Mouse (Mus musculus) neural tube, embryonic 15.5 days (tissue): Measurements from ENCODE around the gene Soat1. TPM values are rescaled to one million over a fixed set of nuclear protein-coding genes. Genes with fewer than 3 reads are reported as not detected.

Experiments used
- ATAC-seq: fragments of 200-750 bp; cut with Nextera tagmentation; 2 replicates; pipeline ENCODE4 v1.8.0; 2017; ENCODE audit warnings: mild to moderate bottlenecking, moderate TSS enrichment, moderate library complexity; ENCODE audit not compliant: low FRiP score
- H3K27ac ChIP-seq: fragments of 300-500 bp; sonication (generic); replicated peaks from 2 replicates; pipeline ENCODE4 v1.5.1; 2015; ENCODE audit warnings: mild to moderate bottlenecking, inconsistent platforms
- H3K27me3 ChIP-seq: fragments of 300-500 bp; sonication (generic); replicated peaks from 2 replicates; pipeline ENCODE4 v1.6.1; 2015; ENCODE audit warnings: inconsistent platforms
- H3K36me3 ChIP-seq: fragments of 300-500 bp; sonication (generic); 2 replicates; pipeline ENCODE4 v1.6.1; 2015; ENCODE audit warnings: inconsistent platforms
- H3K4me1 ChIP-seq: fragments of 300-500 bp; sonication (generic); 2 replicates; pipeline ENCODE4 v1.6.1; 2015; ENCODE audit warnings: inconsistent platforms
- H3K4me2 ChIP-seq: fragments of 300-500 bp; sonication (generic); 2 replicates; pipeline ENCODE4 v1.6.1; 2015; ENCODE audit warnings: inconsistent platforms, mild to moderate bottlenecking, moderate library complexity
- H3K4me3 ChIP-seq: fragments of 300-500 bp; sonication (generic); replicated peaks from 2 replicates; pipeline ENCODE4 v1.5.1; 2015; ENCODE audit warnings: mild to moderate bottlenecking, inconsistent platforms
- H3K9ac ChIP-seq: fragments of 300-500 bp; sonication (generic); replicated peaks from 2 replicates; pipeline ENCODE4 v1.6.1; 2015; ENCODE audit warnings: mild to moderate bottlenecking, inconsistent platforms
- H3K9me3 ChIP-seq: fragments of 300-500 bp; sonication (generic); replicated peaks from 2 replicates; pipeline ENCODE4 v1.6.1; 2016; ENCODE audit warnings: inconsistent platforms
- WGBS: fragments of 180-500 bp; shearing (Covaris S2); methylation state at CpG from one replicate; pipeline ENCODE4 v1.1.7; 2015; ENCODE audit warnings: mixed read lengths; 5-methylcytosine and 5-hydroxymethylcytosine counted together
- polyA plus RNA-seq: library from polyadenylated mRNA; unstranded; fragments of >200 nt; fragmentation: Nextera tagmentation; extraction: Ambion mirVana; gene quantifications from 2 replicates; pipeline ENCODE4 v1.2.1, GENCODE M21; 2015

Gene Soat1
- polyA plus RNA-seq, 1 experiment from 2014 or later, result 9.8 TPM

DNA sequence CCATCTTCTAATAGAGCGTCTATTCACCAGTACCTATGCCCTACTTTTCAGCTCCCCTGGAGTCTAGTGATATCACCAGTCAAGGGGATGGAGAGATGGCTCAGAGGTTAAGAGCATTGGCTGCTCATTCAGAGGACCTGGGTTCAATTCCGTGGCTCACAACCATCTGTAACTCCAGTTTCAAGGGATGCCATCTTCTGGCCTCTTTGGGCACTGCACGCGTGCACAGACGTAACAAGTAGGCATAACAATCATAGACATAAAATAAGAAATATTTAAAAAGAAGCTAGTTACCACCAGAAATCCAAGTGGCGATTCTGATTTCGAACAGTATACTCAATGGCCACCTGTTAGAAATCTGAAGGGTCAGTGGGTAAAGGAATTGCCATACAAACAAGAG is 13.4 kb upstream of the Soat1 start:
- 95% methylated on average over 7 of the region's 7 CpGs for WGBS

DNA sequence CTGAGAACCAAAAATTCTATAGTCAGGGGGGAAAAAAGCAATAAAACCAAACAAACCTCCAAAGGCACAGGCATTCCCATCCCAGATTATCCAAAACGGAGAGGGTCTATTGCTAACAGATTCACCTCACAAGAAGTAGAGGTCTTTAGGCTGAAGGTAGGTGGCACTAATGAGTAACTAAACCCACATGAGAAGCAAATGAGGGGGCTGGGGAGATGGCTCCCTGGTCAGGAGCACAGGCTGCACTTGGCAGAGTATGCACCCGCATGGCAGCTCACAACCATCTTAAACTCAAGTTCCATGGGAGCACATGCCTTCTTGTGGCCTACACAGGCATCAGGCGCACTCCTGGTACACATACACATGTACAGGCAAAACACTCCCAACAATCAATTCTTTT is 7.7 kb upstream of the Soat1 start:
- Histone ChIP-seq H3K4me1 (no peaks in the 10 kb centered on the region), H3K27ac (no peak overlapping the region), H3K4me2 (no peak overlapping the region), H3K9me3 (no peaks in the 10 kb centered on the region), H3K27me3 (no peaks in the 10 kb centered on the region), H3K36me3 (no peaks in the 10 kb centered on the region), H3K4me3 (no peak overlapping the region), H3K9ac (no peak overlapping the region)
- WGBS, result 91% methylated on average over 3 of the region's 3 CpGs
- ATAC-seq, result no peak

More for the DNA sequence above, 13.4 kb upstream of the Soat1 start:
- Histone ChIP-seq H3K4me1 (no peaks in the 10 kb centered on the region), H3K4me2 (no peak overlapping the region), H3K27ac (no peak overlapping the region), H3K9ac (no peak overlapping the region), H3K4me3 (no peak overlapping the region), H3K9me3 (no peaks in the 10 kb centered on the region), H3K27me3 (no peaks in the 10 kb centered on the region), H3K36me3 (no peaks in the 10 kb centered on the region)
- ATAC-seq, result no peak

DNA sequence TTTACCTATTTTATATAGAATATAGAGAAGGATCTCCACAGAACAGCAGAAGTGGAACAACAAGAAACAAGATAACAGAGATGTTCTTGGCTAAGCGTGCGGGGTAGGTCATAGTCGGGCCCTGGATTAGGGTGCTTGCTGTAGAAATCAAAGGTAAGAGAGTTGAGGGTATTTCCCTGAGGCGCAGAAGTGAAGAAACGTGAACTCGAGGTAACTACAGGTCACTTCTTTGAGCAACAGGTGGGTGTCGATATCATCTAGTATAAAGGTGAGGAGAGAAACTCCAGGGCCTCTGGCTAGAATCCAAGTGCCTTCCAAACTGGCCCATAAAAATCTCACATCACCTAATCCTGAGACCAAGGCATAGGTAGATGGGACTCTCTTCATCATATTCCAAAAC is 2.4 kb upstream of the Soat1 start:
- Histone ChIP-seq H3K27me3 (no peaks in the 10 kb centered on the region), H3K4me1 (peaks cover 11% of the 10 kb centered on the region), H3K4me2 (no peak overlapping the region), H3K36me3 (no peaks in the 10 kb centered on the region), H3K9ac (no peak overlapping the region), H3K4me3 (no peak overlapping the region), H3K9me3 (no peaks in the 10 kb centered on the region), H3K27ac (no peak overlapping the region)
- no peak for ATAC-seq
- 44% methylated on average over 7 of the region's 7 CpGs for WGBS

DNA sequence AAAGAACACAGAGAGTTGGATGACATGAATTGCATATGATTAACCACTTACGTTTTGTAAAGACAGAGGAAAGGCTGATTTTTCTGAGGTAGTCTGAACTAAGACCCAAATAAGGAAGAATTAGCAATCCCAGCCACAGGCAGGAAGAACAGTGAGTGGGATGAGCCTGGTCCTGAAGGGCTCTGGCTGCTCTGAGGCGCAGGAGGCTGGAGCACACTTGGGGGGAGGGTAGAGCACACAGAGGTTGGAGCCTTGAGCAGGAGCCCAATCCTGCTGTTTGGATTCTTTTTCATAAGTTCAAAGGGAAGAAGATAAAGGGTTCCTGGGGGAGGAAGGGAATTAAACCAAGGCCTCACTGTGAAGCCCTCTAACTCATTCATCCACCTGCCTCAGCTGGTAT is 1.9 kb upstream of the Soat1 start:
- Histone ChIP-seq H3K36me3 (no peaks in the 10 kb centered on the region), H3K9ac (no peak overlapping the region), H3K4me3 (no peak overlapping the region), H3K4me2 (no peak overlapping the region), H3K4me1 (peaks cover 11% of the 10 kb centered on the region), H3K27ac (no peak overlapping the region), H3K9me3 (no peaks in the 10 kb centered on the region), H3K27me3 (no peaks in the 10 kb centered on the region)
- ATAC-seq, result no peak
- WGBS, result 40% methylated on average over 2 of the region's 2 CpGs

DNA sequence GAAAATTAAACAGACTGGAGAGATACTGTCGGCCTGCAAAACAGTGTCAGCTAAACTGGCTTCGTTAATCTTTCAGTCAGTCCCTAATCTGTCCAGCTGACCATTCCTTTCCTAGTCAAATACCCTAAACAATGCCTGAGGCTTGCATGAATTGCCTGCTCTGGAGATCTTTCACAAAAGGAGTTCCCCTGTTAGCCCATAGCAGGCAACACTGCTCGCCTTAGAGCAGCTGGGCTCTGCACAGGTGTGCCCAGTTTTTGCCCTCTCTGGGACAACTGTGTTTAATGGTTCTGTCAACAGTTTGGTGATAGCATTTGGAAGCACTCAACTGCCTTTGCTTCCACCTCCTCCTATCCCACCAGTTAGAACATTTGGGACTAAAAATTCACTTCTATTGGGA is 723 bp upstream of the Soat1 start:
- WGBS, result 39% methylated on average over 3 of the region's 3 CpGs
- no peaks in the 10 kb centered on the region for H3K36me3 ChIP-seq

DNA sequence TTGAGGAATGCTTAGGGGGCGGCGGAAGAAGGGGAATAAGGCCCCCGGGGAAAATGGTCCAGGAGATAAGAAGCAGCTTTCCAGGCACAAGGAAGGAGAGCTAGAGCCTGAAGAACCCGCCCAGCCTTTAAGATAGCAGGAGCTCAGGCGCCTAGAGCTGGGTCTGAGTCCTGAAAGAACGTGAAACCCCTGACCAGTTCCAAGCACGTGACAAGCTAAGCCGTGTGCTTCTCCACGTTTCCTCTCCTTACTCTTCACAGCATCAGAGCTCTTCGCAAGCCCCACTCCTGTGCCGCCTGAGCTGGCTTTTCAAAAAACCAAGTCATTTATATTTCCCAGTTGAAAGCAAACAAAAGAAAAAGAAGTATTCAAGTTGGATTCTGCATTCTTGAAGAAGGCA is 1.1 kb downstream of the Soat1 start:
- H3K4me3 ChIP-seq, result peak overlapping the region; percentile 94
- no peaks in the 10 kb centered on the region for H3K27me3 ChIP-seq
- no peak overlapping the region for H3K9ac ChIP-seq
- H3K4me1 ChIP-seq, result peaks cover 11% of the 10 kb centered on the region
- peak overlapping the region; percentile 89 for H3K4me2 ChIP-seq
- no peaks in the 10 kb centered on the region for H3K9me3 ChIP-seq
- H3K27ac ChIP-seq, result no peak overlapping the region
- no peak for ATAC-seq
- WGBS, result 3% methylated on average over 11 of the region's 11 CpGs
- H3K36me3 ChIP-seq, result no peaks in the 10 kb centered on the region

More for the DNA sequence above, 723 bp upstream of the Soat1 start:
- peaks cover 11% of the 10 kb centered on the region for H3K4me1 ChIP-seq
- H3K27me3 ChIP-seq, result no peaks in the 10 kb centered on the region
- H3K9ac ChIP-seq, result no peak overlapping the region
- no peak overlapping the region for H3K4me3 ChIP-seq
- no peak for ATAC-seq
- H3K4me2 ChIP-seq, result no peak overlapping the region
- H3K27ac ChIP-seq, result no peak overlapping the region
- no peaks in the 10 kb centered on the region for H3K9me3 ChIP-seq

DNA sequence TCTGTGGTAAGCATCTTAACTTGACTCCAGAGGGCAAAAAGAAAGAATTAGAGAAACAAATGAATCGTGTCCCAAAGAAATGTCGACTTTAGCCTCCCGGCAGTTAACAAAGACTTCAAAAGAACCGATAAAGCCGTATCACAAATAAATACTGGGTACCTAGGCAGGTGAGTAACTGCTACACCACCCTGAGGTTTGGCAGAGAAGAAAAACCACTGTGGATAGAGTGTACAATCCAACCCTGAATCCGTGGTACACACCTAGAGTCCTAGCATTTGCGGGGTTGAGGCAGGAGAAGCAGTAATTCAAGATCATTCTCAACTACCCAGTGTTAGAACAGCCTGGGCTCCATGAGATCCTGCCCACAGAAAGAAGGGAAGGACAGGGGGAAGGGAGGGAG is 2.2 kb downstream of the Soat1 start:
- H3K9ac ChIP-seq, result no peak overlapping the region
- H3K4me1 ChIP-seq, result peaks cover 11% of the 10 kb centered on the region
- H3K9me3 ChIP-seq, result no peaks in the 10 kb centered on the region
- H3K27ac ChIP-seq, result no peak overlapping the region
- H3K36me3 ChIP-seq, result no peaks in the 10 kb centered on the region
- ATAC-seq, result no peak
- no peak overlapping the region for H3K4me2 ChIP-seq
- WGBS, result 88% methylated on average over 7 of the region's 7 CpGs
- H3K27me3 ChIP-seq, result no peaks in the 10 kb centered on the region
- no peak overlapping the region for H3K4me3 ChIP-seq

DNA sequence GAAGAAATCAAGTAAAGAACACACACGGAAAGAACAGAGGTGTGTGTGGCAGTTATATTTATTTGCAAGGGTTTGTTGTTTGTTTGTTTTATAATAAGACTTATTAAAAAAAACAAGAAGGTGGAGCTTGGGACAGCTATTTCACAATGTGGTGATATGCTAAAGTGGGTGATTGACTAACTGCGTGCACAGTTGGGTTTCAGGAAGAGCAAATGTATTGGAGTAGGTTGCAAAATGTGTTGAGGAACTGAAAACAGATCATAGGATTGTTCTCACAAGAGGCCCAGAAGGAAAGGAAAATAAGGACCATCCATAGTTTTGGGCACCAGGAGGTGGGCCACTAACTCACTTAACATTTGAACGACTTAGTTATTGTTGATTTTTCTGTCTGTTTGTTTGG is 3.1 kb downstream of the Soat1 start:
- H3K4me3 ChIP-seq, result no peak overlapping the region
- no peak overlapping the region for H3K4me2 ChIP-seq
- peaks cover 11% of the 10 kb centered on the region for H3K4me1 ChIP-seq
- WGBS, result 91% methylated on average over 3 of the region's 3 CpGs
- H3K9ac ChIP-seq, result no peak overlapping the region
- ATAC-seq, result no peak
- H3K27ac ChIP-seq, result no peak overlapping the region
- H3K9me3 ChIP-seq, result no peaks in the 10 kb centered on the region
- H3K36me3 ChIP-seq, result peaks cover 7% of the 10 kb centered on the region; the same call in 1 of the 2 replicates
- no peaks in the 10 kb centered on the region for H3K27me3 ChIP-seq

DNA sequence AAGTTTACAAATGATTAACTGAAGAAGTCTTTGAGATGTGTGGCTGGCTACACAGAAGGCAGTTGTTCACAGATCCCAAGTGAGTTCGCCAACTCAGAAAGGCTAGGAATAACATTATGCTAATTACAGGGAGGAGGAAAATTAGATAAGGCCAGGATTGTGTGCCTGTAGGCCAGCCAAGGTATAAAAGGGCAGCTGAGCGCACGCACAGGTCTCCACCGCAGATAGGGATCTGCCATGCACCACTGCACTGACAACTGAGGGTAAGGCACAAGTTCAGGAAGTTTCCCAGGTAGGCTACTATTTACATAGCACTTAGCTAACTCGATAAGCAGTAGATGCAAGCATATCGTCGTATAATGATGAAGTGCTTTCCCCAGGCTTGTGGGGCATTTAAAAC is 3.6 kb downstream of the Soat1 start:
- no peaks in the 10 kb centered on the region for H3K9me3 ChIP-seq
- ATAC-seq, result no peak
- H3K27ac ChIP-seq, result no peak overlapping the region
- no peaks in the 10 kb centered on the region for H3K27me3 ChIP-seq
- no peak overlapping the region for H3K9ac ChIP-seq
- no peak overlapping the region for H3K4me3 ChIP-seq
- peaks cover 11% of the 10 kb centered on the region for H3K4me1 ChIP-seq
- peaks cover 11% of the 10 kb centered on the region for H3K36me3 ChIP-seq
- H3K4me2 ChIP-seq, result no peak overlapping the region
- 79% methylated on average over 7 of the region's 7 CpGs for WGBS

DNA sequence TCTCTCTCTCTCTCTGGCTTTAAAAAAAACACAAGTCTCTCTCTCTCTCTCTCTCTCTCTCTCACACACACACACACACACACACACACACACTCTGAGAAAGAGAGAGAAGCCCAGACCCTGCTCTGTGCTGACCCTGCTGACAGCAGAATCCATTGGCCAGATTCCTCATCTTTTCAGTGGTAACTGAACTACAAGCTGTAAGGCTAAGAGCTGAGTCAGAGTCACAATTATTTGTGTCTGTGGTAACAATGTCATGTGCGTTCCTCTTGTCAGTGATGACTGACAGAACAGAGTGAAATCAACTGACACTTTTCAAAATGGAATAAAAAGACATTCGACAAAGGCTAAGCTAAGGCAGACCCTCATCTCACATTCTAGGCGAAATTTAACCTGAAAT is 5.6 kb downstream of the Soat1 start:
- H3K4me3 ChIP-seq, result no peak overlapping the region
- ATAC-seq, result no peak
- 89% methylated on average over 3 of the region's 3 CpGs for WGBS

DNA sequence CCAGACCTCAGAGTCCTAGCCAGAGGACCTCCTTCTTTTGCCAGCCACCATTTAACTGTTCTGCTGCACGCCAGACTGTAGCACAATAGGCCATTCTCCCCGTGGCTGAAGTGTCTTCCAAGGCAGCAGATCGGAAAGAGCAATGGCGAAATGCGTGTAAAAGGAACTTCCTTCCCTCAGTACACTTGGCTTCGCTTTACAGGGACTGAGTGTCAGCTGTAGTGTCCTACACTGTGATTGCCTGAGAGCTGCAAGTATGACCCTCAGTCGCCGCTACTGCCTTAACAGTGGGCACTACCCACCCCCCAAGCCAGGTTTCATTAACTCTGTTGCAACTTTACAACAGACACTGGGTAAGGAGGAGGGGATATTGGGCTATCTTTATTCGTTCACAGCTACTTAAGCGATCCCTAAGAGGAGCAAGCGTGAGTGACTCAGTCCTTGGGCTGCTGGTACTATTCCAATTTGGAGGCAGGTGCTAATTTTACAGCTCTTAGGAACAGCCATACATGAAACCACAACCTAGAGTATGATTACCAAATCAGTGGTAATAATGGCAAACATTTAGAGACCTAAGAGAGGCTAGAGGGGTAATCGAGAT is 6.4 kb downstream of the Soat1 start:
- Histone ChIP-seq H3K4me1 (peaks cover 2% of the 10 kb centered on the region), H3K27me3 (no peaks in the 10 kb centered on the region), H3K9me3 (no peaks in the 10 kb centered on the region), H3K27ac (no peak overlapping the region), H3K9ac (no peak overlapping the region), H3K36me3 (peaks cover 14% of the 10 kb centered on the region), H3K4me3 (no peak overlapping the region), H3K4me2 (no peak overlapping the region)
- no peak for ATAC-seq
- 67% methylated on average over 12 of the region's 12 CpGs for WGBS

More for the DNA sequence above, 5.6 kb downstream of the Soat1 start:
- H3K9ac ChIP-seq, result no peak overlapping the region
- no peaks in the 10 kb centered on the region for H3K9me3 ChIP-seq
- H3K27ac ChIP-seq, result no peak overlapping the region
- no peaks in the 10 kb centered on the region for H3K27me3 ChIP-seq
- H3K4me1 ChIP-seq, result peaks cover 8% of the 10 kb centered on the region
- no peak overlapping the region for H3K4me2 ChIP-seq
- H3K36me3 ChIP-seq, result peaks cover 14% of the 10 kb centered on the region

DNA sequence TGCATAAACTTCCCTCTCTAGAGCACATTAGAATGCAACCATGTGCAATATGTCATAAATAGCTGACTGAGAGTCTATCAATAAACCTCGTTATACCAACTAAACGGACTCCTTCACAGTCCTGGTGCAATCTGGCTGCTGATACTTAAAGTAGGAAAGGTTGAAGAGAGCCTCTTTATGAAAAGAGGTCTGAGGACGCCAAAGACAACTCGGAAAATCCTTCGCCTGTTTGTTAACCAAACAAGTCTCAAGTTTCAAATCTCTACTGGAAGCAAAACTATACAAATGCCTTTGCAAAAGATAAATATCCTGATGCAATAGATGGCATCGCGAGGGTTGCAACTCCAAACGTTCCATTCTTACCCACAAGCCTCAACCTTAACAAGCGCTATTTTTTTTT is 9.2 kb downstream of the Soat1 start:
- Histone ChIP-seq H3K4me3 (no peak overlapping the region), H3K4me2 (no peak overlapping the region), H3K9me3 (no peaks in the 10 kb centered on the region), H3K9ac (no peak overlapping the region), H3K36me3 (peaks cover 14% of the 10 kb centered on the region), H3K4me1 (no peaks in the 10 kb centered on the region), H3K27ac (no peak overlapping the region), H3K27me3 (no peaks in the 10 kb centered on the region)
- 93% methylated on average over 9 of the region's 9 CpGs for WGBS
- ATAC-seq, result no peak
